Mouse (Mus musculus): ENCODE measurements around the gene Atn1.

Gene Atn1

DNA sequence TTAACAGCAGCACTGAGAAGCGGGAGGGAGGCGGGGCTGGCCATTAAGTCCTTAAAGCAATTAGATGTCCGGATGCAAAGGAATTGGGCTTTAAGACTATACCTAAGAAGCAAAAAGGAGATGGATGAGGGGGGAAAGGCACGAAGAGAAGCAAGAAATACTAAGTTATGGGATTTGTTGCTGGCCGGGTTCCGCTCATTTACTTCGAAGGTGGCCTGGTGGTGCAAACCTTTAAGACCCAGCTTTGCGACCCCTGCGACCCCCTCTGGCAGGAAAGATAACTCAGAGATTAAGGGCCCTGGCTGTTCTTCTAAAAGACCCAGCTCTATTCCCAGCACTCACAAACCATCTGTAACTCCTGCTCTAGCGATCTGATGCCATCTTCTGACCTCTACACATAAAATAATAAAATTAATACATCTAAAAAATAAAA is 23.7 kb upstream of the Atn1 start:
- ChIA-PET POLR2A (interaction anchor here in 2 of 4 experiments (0.6 to 9.9 kb wide), 15 partner anchors 10 to 309 kb away, joined by 3 to 59 read pairs (median 4); partner anchors contain the start of genes Grcc10 (in 2 of the 2), Atn1 (in 1 of the 2), Cdca3 (in 1 of the 2) and Eno2 (in 1 of the 2)), CTCF (interaction anchor here in 1 of 4 experiments (1.1 kb wide), 1 partner anchor 17 kb away, joined by 3 read pairs; no protein-coding TSS in a partner anchor)

DNA sequence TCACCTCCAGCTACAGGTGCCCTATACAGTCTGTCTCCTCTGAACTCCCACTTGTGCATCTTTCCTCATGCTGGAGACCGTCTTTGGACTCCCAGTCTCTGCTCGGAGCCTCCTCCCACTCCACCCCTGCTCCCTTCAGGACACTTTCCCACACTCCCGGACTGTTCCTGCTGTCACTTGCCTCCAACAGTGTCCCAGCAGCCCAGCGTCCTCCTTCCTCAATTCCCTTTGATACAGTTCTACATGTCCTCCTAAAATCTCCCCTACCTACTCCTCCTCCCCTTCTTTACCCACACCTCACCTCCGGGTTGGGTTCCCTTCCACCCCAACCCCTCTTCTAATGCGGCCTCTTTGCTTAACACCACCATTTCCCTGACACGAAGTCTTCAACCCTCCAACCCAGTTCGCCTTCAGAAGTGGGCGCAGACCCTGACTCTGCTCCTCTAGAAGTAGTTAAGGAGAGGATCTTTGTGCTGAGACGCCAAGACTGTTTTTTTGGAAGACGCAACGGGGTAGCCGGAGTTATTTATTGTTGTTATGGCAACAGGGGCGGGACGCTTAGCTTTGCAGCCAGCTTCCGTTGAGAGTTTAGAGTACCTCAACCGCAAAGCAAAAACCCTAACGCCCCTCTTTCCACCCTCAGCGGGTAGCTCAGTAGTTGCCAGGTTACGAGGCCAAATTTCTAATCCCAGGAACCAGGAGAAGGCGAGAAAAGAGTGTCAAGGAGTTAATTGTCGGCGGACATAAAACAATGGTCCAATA is 23.1 kb upstream of the Atn1 start, which contains the start of gene Lrrc23:
Lrrc23 (minus strand) TSS at position 506 of the 762 bp plus-strand sequence.
- ChIA-PET POLR2A (interaction anchor here (0.6 to 9.9 kb wide), 22 partner anchors 10 to 151 kb away, joined by 3 to 59 read pairs (median 4); partner anchors contain the start of genes Grcc10 (in 3 of the 4), Eno2 (in 2 of the 4), Atn1 (in 1 of the 4) and Cdca3 (in 1 of the 4)), CTCF (interaction anchor here in 2 of 4 experiments (0.9 to 1.1 kb wide), 2 partner anchors 16 to 66 kb away, joined by 3 read pairs; no protein-coding TSS in a partner anchor)

DNA sequence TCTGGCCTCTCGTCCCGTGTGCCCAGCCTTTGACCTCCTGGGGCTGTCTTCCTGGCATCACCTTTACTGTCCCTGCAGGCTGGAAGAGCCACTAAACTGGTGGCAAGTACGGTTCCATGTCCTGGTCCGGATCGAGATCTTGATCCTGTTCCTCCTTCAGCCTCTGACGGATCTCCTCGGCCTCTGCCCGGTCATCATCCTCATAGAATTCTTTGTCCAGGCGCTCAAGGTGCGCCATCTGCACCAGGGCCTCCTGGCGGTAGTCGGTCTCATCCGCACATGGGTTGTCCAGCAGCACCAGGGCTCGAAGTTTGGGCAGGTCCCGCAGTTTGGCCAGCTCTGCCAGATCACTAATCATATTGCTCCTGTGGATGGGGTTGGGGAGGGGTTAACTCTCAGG is 14.2 kb upstream of the Atn1 start:
- POLR2A ChIA-PET, result interaction anchor here in 3 of 4 experiments (0.9 to 22.3 kb wide), 20 partner anchors 12 to 160 kb away, joined by 3 to 449 read pairs (median 6); partner anchors contain the start of genes Atn1 (in 2 of the 3), Cdca3 (in 2 of the 3), Gm45234 (in 2 of the 3) and Grcc10 (in 2 of the 3)
- CTCF ChIA-PET, result interaction anchor here (0.6 to 2.1 kb wide), 6 partner anchors 11 to 171 kb away, joined by 3 to 14 read pairs (median 4); no protein-coding TSS in a partner anchor

DNA sequence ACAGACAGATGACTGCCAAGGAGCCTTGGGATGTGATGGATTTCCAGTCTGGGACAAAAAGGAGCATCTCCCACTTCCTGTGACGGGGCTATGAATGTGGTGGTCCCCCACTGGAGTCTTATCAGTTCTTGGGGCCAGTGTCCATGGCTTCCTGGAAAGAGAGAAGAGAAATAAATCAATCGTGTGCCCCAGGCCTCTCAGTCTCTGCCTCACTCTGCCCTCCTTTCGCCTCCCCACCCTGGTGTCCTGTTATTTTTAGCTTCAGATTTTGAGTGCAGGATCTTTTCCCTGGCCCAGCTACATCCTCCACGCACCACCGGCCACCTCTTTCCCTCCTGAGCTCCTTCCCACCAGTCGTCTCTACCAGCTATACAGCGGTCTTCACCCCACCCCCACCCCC is 13.7 kb upstream of the Atn1 start:
- ChIA-PET POLR2A (interaction anchor here in 3 of 4 experiments (0.7 to 22.3 kb wide), 30 partner anchors 8 to 344 kb away, joined by 3 to 449 read pairs (median 5); partner anchors contain the start of genes Grcc10 (in 3 of the 3), Atn1 (in 2 of the 3), Cdca3 (in 2 of the 3) and Gm45234 (in 2 of the 3)), CTCF (interaction anchor here in 3 of 4 experiments (0.6 to 2.1 kb wide), 5 partner anchors 11 to 25 kb away, joined by 3 to 14 read pairs (median 4); no protein-coding TSS in a partner anchor)

DNA sequence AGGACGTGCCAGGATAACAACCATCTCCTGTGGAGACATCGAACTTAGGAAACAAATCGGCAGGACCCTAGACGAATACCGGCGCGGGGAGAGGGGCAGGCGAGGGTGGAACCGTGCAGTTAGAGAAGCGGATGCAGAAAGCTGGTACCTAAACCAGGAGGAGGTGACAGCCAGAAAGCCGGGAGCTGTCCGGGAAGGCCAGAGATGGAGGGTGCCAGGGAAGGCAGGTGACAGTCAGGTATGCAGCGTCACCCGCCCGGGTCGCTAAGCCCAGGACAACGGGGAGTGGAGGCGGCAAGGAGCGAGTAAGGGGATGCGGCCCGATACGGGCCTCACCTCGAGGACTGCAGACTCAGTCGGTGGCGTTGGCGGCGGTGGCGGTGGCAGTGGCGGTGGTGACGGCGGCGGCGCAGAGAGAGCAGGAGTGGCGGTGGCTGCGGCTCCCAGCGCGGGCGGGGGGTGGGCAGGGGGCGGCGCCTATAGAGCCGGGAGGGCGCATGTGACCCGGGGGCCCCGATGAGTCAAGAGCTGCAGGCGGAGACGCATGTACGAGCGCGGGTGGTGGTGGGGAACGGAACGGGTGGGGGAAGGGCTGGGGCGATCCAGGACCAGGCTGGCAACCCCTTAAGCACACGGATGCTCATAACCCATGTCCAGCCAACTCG is 12.9 kb upstream of the Atn1 start, which contains the start of gene Eno2:
Eno2 (minus strand) TSS at position 573 of the 665 bp plus-strand sequence.
- ChIA-PET POLR2A (interaction anchor here (0.6 to 22.3 kb wide), 30 partner anchors 8 to 396 kb away, joined by 3 to 449 read pairs (median 5); partner anchors contain the start of genes Grcc10 (in 4 of the 4), Atn1 (in 2 of the 4), Cdca3 (in 2 of the 4) and Gm45234 (in 2 of the 4)), CTCF (interaction anchor here in 3 of 4 experiments (0.5 to 2.1 kb wide), 8 partner anchors 10 to 162 kb away, joined by 3 to 14 read pairs (median 4); partner anchors contain the start of genes Atn1 (in 1 of the 3) and Mlf2 (in 1 of the 3))

DNA sequence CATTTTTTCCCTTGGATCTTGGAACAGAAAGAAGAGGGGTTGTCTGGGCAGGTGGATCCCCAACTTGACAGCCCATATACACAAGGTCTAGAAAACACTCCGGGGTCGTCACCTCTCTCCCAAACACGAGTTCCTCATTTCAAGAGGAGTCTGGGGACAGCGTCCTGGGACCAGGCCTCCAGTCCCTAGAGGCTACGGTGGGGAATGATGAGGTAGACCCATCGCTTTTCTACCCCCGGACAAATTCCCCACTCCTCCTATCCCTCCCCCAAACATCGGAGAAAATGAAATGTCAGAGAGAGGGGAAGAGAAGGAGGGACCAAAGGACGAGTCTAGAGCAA is 12.3 kb upstream of the Atn1 start:
- ChIA-PET POLR2A (interaction anchor here (0.8 to 22.3 kb wide), 21 partner anchors 10 to 397 kb away, joined by 3 to 449 read pairs (median 7); partner anchors contain the start of genes Grcc10 (in 4 of the 4), Atn1 (in 2 of the 4), Gm45234 (in 2 of the 4) and Cdca3 (in 1 of the 4)), CTCF (interaction anchor here in 2 of 4 experiments (1.2 to 2.1 kb wide), 4 partner anchors 10 to 91 kb away, joined by 3 to 14 read pairs (median 7); no protein-coding TSS in a partner anchor)

DNA sequence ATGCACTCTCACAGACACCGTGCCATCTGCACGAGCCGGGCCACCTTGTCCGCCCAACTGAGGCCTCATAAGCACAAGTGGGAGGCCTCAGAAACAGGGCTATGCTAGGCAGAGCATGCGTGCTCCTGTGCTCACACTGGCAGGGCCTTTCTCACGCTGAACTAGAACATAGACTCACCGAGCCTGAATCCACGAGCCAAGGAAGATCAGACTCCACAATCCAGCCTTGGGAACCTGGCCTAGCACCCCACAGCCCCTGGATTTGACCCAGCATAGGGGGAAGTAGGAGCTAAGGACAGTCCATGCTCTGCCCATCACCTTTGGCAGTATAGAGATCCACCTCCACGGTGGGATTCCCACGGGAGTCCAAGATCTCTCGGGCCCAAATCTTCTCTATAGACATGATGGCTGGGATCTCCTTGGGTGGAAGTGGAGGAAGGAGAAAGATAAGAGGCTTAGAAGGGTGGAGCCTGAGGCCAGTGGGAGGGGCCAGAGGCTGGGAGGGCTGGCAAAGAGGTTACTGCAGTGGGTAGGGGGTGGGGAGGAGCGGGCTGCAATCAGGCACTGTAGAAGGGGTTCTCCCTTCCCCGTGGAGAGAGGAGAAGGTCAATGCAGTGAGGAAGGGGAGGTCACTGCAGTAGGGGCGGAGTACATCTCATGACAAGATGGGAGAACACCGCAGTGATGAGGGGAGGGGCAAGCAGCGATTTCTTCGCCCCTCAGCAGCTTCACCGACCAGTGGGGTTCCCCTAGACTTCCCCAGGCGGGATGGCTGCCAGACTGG is 11.8 kb upstream of the Atn1 start:
- ChIA-PET CTCF (interaction anchor here in 1 of 4 experiments (1.2 to 1.6 kb wide), 2 partner anchors 14 to 91 kb away, joined by 3 to 10 read pairs; no protein-coding TSS in a partner anchor), POLR2A (interaction anchor here (0.5 to 22.3 kb wide), 17 partner anchors 9 to 397 kb away, joined by 3 to 449 read pairs (median 11); partner anchors contain the start of genes Grcc10 (in 4 of the 4), Atn1 (in 2 of the 4), Gm45234 (in 2 of the 4) and Cdca3 (in 1 of the 4))

DNA sequence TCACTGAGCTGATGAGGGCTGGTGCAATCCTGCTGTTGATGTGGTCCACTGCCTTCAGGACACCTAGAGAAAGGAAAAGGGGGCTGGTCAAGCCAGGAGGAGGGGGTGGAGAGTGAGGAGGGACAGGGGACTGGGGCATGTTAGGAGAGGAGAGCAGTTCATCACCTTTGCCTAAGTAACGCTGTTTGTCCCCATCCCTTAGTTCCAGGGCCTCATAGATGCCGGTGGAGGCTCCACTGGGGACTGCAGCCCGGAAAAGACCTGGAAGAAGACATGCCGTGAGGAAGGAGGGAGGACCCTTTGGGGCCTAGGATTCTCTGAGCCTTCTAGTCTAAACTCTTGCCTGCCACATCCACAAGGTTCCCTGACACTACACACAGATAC is 11.2 kb upstream of the Atn1 start:
- ChIA-PET CTCF (interaction anchor here in 1 of 4 experiments (0.5 kb wide), 1 partner anchor 105 kb away, joined by 3 read pairs; no protein-coding TSS in a partner anchor), POLR2A (interaction anchor here (0.5 to 22.3 kb wide), 14 partner anchors 9 to 137 kb away, joined by 3 to 449 read pairs (median 10); partner anchors contain the start of genes Grcc10 (in 4 of the 4), Atn1 (in 1 of the 4), Cdca3 (in 1 of the 4) and Gm45234 (in 1 of the 4))

DNA sequence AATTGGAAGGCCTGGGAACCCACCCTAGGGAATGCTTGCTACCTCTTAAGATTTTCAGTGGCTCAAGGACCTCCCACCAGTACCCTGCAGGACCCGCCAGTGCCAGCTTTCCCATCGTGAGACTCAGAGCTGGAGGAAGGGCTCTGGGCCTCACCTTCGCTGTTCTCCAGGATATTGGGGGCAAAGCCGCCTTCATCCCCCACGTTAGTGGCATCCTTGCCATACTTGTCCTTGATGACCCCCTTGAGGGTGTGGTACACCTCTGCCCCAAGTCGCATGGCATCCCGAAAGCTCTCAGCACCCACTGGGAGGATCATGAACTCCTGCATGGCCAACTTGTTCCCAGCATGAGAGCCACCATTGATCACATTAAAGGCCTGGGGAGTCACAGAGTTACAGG is 9.6 kb upstream of the Atn1 start:
- ChIA-PET CTCF (no interaction called here), POLR2A (interaction anchor here in 2 of 4 experiments (1.1 to 22.3 kb wide), 8 partner anchors 11 to 398 kb away, joined by 3 to 449 read pairs (median 6); partner anchors contain the start of genes Grcc10 (in 2 of the 2), Cdca3 (in 1 of the 2), Gm45234 (in 1 of the 2) and Ptpn6 (in 1 of the 2))

DNA sequence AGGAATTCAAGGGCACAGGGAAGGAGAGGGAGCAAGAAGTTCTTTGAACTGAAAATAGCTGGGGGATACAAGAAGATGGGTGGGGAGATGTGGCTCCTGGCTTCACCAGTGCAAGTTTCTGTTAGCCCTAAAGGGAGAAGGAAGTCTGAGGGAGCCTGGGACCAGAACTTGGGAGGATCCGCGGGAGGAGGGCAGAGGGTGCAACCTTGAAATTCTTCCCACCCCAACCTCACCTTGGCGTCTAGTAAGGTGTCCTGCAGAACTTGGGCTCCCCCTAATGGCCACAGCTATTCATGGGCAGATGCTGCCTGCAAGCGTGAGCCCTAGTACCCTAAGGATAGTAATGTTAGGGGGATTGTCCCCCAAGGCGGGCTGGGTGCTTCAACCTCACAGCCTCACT is 2.9 kb upstream of the Atn1 start:
- ChIA-PET CTCF (interaction anchor here (0.6 to 5.0 kb wide), 42 partner anchors 10 to 278 kb away, joined by 3 to 46 read pairs (median 4); partner anchors contain the start of genes Eno2 (in 2 of the 4), Grcc10 (in 2 of the 4), C1rl (in 1 of the 4) and Mlf2 (in 1 of the 4)), POLR2A (interaction anchor here (0.5 to 22.3 kb wide), 59 partner anchors 10 to 433 kb away, joined by 3 to 449 read pairs (median 5); partner anchors contain the start of genes Grcc10 (in 4 of the 4), Emg1 (in 3 of the 4), Phb2 (in 3 of the 4) and Eno2 (in 2 of the 4))

DNA sequence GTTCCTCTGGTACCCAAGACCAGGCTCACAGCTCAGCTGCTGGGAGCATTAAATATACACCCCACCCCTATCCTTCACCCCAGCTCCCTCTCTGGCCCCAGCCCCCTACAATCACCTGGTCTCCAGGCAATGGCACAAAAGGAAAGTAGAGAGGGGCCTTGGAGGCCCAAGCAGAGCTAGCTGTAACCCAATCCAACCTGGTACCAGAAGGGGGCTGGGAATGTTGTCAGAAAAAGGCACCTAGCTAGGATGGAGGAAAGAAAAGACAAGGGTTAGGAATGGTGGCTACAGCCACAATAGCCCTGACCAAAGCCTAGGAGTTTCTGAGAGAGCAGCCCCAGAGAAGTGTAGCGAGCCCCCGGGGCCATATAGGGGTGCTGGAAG is 2.5 kb upstream of the Atn1 start:
- ChIA-PET CTCF (interaction anchor here (0.6 to 5.0 kb wide), 38 partner anchors 10 to 277 kb away, joined by 3 to 46 read pairs (median 4); partner anchors contain the start of genes Grcc10 (in 2 of the 4), C1rl (in 1 of the 4), Eno2 (in 1 of the 4) and Mlf2 (in 1 of the 4)), POLR2A (interaction anchor here (0.5 to 22.3 kb wide), 62 partner anchors 8 to 559 kb away, joined by 3 to 449 read pairs (median 5); partner anchors contain the start of genes Grcc10 (in 4 of the 4), Emg1 (in 3 of the 4), Phb2 (in 3 of the 4) and Ptpn6 (in 3 of the 4))

DNA sequence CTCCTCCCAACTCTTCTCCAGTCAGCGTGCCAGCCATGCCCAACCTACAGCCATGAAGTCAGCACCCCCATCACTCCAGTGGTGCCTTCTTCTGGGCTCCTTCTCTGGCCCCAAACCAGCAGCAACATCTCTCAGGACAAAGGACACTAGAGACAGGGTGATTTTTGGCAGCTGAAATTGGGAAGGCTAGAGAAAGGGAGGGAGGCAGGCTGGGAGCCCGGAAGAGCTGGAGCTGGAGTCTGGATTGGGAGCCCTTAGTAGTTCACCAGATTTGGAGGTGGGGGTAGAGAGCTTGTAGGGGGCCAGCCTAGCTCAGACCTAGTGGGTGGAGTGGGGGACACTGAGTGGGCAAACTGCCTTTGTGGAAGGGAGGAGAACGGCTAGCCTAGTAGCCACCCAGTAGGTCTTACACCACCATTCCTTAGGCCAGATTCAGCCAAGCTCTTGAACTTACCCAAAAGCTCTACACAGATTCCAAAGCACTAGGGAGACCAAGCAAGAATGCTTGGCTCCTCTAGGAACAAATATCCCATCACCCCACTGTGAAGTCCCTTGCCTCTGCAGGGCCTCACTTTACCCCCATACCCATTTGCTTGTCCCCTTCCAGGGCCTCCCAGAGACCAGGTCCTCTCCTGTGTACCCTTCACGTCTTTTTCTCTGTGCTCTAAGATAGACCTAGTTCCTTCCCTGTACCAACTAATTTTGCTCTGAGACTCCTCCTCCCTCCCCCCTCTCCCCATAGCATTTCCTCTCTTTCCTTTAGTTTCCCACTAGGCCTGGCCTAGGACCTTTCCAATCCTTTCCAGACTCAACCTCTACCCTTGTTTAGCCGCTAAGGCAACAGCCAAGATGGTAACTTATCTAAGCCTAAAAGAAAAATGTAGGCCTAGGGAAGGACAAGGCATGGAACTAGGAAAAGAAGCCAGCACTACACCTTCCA is 1.9 kb upstream of the Atn1 start:
- CTCF ChIA-PET, result interaction anchor here (0.5 to 5.0 kb wide), 23 partner anchors 12 to 309 kb away, joined by 3 to 46 read pairs (median 5); partner anchors contain the start of genes Eno2 (in 1 of the 4), Grcc10 (in 1 of the 4) and Ptpn6 (in 1 of the 4)
- POLR2A ChIA-PET, result interaction anchor here (0.6 to 22.3 kb wide), 65 partner anchors 9 to 560 kb away, joined by 3 to 449 read pairs (median 5); partner anchors contain the start of genes Grcc10 (in 4 of the 4), Ptpn6 (in 3 of the 4), Cdca3 (in 2 of the 4) and Emg1 (in 2 of the 4)

DNA sequence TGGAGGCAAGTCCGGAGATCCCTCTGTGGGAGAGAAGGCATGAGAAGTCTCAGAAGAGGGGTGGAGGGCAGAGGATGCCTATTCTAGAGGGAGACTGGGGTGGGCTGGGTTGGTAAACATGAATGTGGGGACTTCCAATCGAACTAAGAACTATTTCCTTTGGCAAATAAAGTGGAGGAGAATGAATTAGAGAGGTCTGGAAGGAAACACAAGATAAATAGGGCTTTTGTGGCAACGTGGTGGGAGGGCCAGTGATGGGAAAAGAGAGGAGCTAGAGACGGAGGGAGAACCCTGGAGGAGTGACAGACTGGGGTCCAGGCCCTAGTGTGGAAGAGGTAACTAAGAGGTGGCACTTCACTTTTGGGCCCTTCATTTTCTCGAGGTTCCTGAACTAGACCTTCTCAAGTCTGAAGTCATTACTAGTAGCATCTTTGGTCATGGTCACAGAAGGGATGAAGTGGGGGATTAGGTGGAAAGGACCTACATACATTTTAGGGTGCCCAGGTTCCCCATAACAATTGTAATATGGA is 1.1 kb upstream of the Atn1 start:
- ChIA-PET POLR2A (interaction anchor here (0.6 to 22.3 kb wide), 51 partner anchors 9 to 408 kb away, joined by 3 to 449 read pairs (median 5); partner anchors contain the start of genes Emg1 (in 4 of the 4), Grcc10 (in 4 of the 4), Phb2 (in 4 of the 4) and Ptpn6 (in 3 of the 4)), CTCF (interaction anchor here (0.5 to 5.0 kb wide), 12 partner anchors 11 to 310 kb away, joined by 3 to 46 read pairs (median 3); partner anchors contain the start of gene Grcc10 (in 1 of the 4))

Measured in embryonic stem cell, embryonic (primary cell).